Mouse (Mus musculus) lung, embryonic 16.5 days (tissue): ENCODE data around the gene Tmem128. TPM values are rescaled to one million over a fixed set of nuclear protein-coding genes. Genes with fewer than 3 reads are reported as not detected.

Experiments
- ATAC-seq: fragments of 200-750 bp; cut with Nextera tagmentation; 2 replicates; pipeline ENCODE4 v1.8.0; 2017; ENCODE audit warnings: low read depth, mild to moderate bottlenecking, moderate library complexity
- H3K27ac ChIP-seq: fragments of 300-500 bp; sonication (generic); 2 replicates; pipeline ENCODE4 v1.5.1; 2014; ENCODE audit warnings: mild to moderate bottlenecking, control low read depth, low read length
- H3K27me3 ChIP-seq: fragments of 300-500 bp; sonication (generic); 2 replicates; pipeline ENCODE4 v1.6.1; 2014; ENCODE audit warnings: low read depth, low read length, mixed read lengths; ENCODE audit not compliant: control insufficient read depth, insufficient read depth
- H3K36me3 ChIP-seq: fragments of 300-500 bp; sonication (generic); 2 replicates; pipeline ENCODE4 v1.6.1; 2014; ENCODE audit warnings: low read length; ENCODE audit not compliant: control insufficient read depth, insufficient read depth
- H3K4me1 ChIP-seq: fragments of 300-500 bp; sonication (generic); replicated peaks from 2 replicates; pipeline ENCODE4 v1.6.1; 2014; ENCODE audit warnings: low read length, mixed read lengths; ENCODE audit not compliant: control insufficient read depth, insufficient read depth
- H3K4me2 ChIP-seq: fragments of 300-500 bp; sonication (generic); 2 replicates; pipeline ENCODE4 v1.6.1; 2014; ENCODE audit warnings: low read depth, low read length, control low read depth
- H3K4me3 ChIP-seq: fragments of 300-500 bp; sonication (generic); 2 replicates; pipeline ENCODE4 v1.5.1; 2014; ENCODE audit warnings: mild to moderate bottlenecking, low read length, control low read depth
- H3K9ac ChIP-seq: fragments of 300-500 bp; sonication (generic); 2 replicates; pipeline ENCODE4 v1.6.1; 2014; ENCODE audit warnings: low read length, control low read depth
- H3K9me3 ChIP-seq: fragments of 300-500 bp; sonication (generic); 2 replicates; pipeline ENCODE4 v1.6.1; 2016; ENCODE audit warnings: low read length; ENCODE audit not compliant: control insufficient read depth
- WGBS: fragments of 180-500 bp; shearing (Covaris S2); extraction: QIAGEN DNeasy Blood & Tissue Kit; methylation state at CpG from one replicate; pipeline ENCODE4 v1.1.7; 2014; 5-methylcytosine and 5-hydroxymethylcytosine counted together
- polyA plus RNA-seq: library from polyadenylated mRNA; unstranded; fragments of >200 nt; fragmentation: Nextera tagmentation; extraction: Ambion mirVana; gene quantifications from 2 replicates; pipeline ENCODE4 v1.2.1, GENCODE M21; 2015

Gene Tmem128
- polyA plus RNA-seq, 1 experiment from 2014 or later = 80.8 TPM

GRCm38 (mm10) chr5:38241966-38242365, 18.0 kb upstream of the Tmem128 start:
- H3K4me2 ChIP-seq = no peak overlapping the region
- no peak for ATAC-seq
- H3K9ac ChIP-seq = no peak overlapping the region
- no peaks in the 10 kb centered on the region for H3K27me3 ChIP-seq
- no peaks in the 10 kb centered on the region for H3K9me3 ChIP-seq
- 82% methylated on average over 6 of the region's 6 CpGs for WGBS
- no peaks in the 10 kb centered on the region for H3K36me3 ChIP-seq
- no peak overlapping the region for H3K27ac ChIP-seq
- H3K4me1 ChIP-seq = no peaks in the 10 kb centered on the region
- no peak overlapping the region for H3K4me3 ChIP-seq

DNA sequence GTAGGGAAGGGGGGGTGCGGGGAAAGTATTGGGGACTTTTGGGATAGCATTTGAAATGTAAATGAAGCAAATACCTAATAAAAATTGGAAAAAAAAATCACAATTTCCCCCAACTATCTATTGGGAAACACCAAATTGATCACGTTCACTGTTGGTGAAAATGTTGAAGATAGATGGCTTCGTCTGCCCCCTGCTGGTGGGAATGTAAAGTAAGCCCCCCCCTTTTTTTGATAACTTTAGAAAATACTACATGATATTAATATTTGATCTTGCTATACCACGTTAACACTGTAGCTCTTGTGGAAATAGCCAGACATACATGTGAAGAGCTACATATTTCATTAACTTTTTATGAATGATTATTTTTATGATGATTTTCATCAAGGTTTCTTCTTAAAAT, 4.8 kb upstream of the Tmem128 start:
- WGBS = 38% methylated on average over 4 of the region's 4 CpGs
- ATAC-seq = no peak
- Histone ChIP-seq H3K4me2 (no peak overlapping the region), H3K36me3 (no peaks in the 10 kb centered on the region), H3K9me3 (no peaks in the 10 kb centered on the region), H3K4me3 (no peak overlapping the region), H3K27me3 (no peaks in the 10 kb centered on the region), H3K9ac (no peak overlapping the region), H3K4me1 (no peaks in the 10 kb centered on the region), H3K27ac (no peak overlapping the region)

- H3K27me3 ChIP-seq = no peaks in the 10 kb centered on the region
- no peaks in the 10 kb centered on the region for H3K9me3 ChIP-seq
- no peak overlapping the region for H3K27ac ChIP-seq
- 59% methylated on average over 3 of the region's 3 CpGs for WGBS
- no peaks in the 10 kb centered on the region; the same call in 1 of the 2 replicates for H3K4me1 ChIP-seq
- no peak overlapping the region for H3K4me2 ChIP-seq
- H3K36me3 ChIP-seq = no peaks in the 10 kb centered on the region
- H3K4me3 ChIP-seq = no peak overlapping the region
- H3K9ac ChIP-seq = no peak overlapping the region
- ATAC-seq = no peak
Observed at GRCm38 (mm10) chr5:38255644-38256043, 4.3 kb upstream of the Tmem128 start.

GRCm38 (mm10) chr5:38256551-38256950, 3.4 kb upstream of the Tmem128 start:
- Histone ChIP-seq H3K36me3 (no peaks in the 10 kb centered on the region), H3K27ac (no peak overlapping the region), H3K4me1 (peaks cover 5% of the 10 kb centered on the region), H3K27me3 (no peaks in the 10 kb centered on the region), H3K4me3 (no peak overlapping the region), H3K9ac (no peak overlapping the region), H3K4me2 (no peak overlapping the region), H3K9me3 (no peaks in the 10 kb centered on the region)
- ATAC-seq = no peak
- 81% methylated on average over 1 of the region's 1 CpGs for whole genome bisulfite sequencing

DNA sequence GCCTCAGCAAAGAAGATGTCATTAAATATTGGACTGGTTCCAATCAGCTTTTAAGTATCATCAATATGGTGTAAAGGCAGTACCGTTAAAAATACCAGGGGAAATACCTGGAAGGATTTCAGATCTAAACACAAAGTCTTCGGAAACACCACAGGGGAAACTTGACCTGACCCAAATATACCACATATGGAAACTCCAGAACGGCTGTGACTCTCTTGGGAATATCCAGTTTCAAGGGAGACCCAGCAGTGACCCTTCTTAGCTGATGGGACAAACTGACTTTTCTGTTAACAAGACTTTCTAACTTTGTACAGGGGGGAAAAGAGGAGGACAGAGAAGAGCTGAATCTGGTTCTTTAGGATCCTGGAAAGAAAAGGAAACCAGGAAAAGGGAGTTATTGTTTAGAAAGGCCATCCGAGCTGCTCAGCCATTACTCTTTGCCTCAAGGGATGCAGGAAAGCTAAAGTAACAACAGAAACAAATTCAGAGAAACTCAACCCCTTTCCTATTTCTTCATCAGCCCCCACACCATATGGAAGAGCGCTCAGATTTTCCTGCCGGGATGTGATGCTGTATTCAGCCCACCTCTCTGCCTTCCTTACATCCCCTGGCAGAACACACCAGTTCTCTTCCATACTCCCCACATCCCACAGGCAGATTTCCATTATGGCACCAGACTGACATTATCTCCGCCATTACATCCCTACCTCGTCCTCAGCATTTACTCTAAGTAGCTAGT, 1.8 kb upstream of the Tmem128 start:
- Histone ChIP-seq H3K36me3 (peaks cover 3% of the 10 kb centered on the region; the same call in 1 of the 2 replicates), H3K4me1 (peaks cover 5% of the 10 kb centered on the region), H3K4me2 (no peak overlapping the region), H3K4me3 (no peak overlapping the region), H3K9me3 (no peaks in the 10 kb centered on the region), H3K27ac (no peak overlapping the region), H3K9ac (no peak overlapping the region), H3K27me3 (no peaks in the 10 kb centered on the region)
- WGBS = 74% methylated on average over 8 of the region's 8 CpGs
- ATAC-seq = no peak

GRCm38 (mm10) chr5:38258773-38259146, 1.2 kb upstream of the Tmem128 start:
- Histone ChIP-seq H3K4me2 (no peak overlapping the region), H3K4me1 (peaks cover 5% of the 10 kb centered on the region), H3K36me3 (peaks cover 3% of the 10 kb centered on the region; the same call in 1 of the 2 replicates), H3K27ac (no peak overlapping the region), H3K4me3 (no peak overlapping the region), H3K9me3 (no peaks in the 10 kb centered on the region), H3K27me3 (no peaks in the 10 kb centered on the region), H3K9ac (no peak overlapping the region)
- 83% methylated on average over 5 of the region's 5 CpGs for WGBS
- no peak for ATAC-seq

GRCm38 (mm10) chr5:38259455-38260106, 404 bp upstream of the Tmem128 start:
- ATAC-seq = peak; percentile 6

GRCm38 (mm10) chr5:38270942-38271341, 11.0 kb downstream of the Tmem128 start:
- H3K36me3 ChIP-seq = peaks cover 20% of the 10 kb centered on the region; the same call in 1 of the 2 replicates
- H3K4me3 ChIP-seq = no peak overlapping the region
- H3K27ac ChIP-seq = no peak overlapping the region
- no peak overlapping the region for H3K9ac ChIP-seq
- H3K9me3 ChIP-seq = no peaks in the 10 kb centered on the region
- ATAC-seq = no peak
- H3K27me3 ChIP-seq = peaks cover 14% of the 10 kb centered on the region
- WGBS = 85% methylated on average over 3 of the region's 3 CpGs
- no peaks in the 10 kb centered on the region for H3K4me1 ChIP-seq
- H3K4me2 ChIP-seq = no peak overlapping the region

More at GRCm38 (mm10) chr5:38259455-38260106, 404 bp upstream of the Tmem128 start:
- Histone ChIP-seq H3K36me3 (peaks cover 3% of the 10 kb centered on the region; the same call in 1 of the 2 replicates), H3K27ac (peak overlapping the region; percentile 93), H3K4me1 (peaks cover 5% of the 10 kb centered on the region), H3K9me3 (no peaks in the 10 kb centered on the region), H3K27me3 (no peaks in the 10 kb centered on the region), H3K4me3 (peak overlapping the region; percentile 82), H3K4me2 (peak overlapping the region; percentile 87), H3K9ac (peak overlapping the region; percentile 81)
- 38% methylated on average over 8 of the region's 9 CpGs for WGBS

GRCm38 (mm10) chr5:38273831-38274230, 13.8 kb downstream of the Tmem128 start:
- ATAC-seq = no peak
- Histone ChIP-seq H3K27me3 (peaks cover 42% of the 10 kb centered on the region), H3K9me3 (no peaks in the 10 kb centered on the region), H3K9ac (no peak overlapping the region), H3K4me3 (no peak overlapping the region), H3K4me2 (no peak overlapping the region), H3K4me1 (peaks cover 4% of the 10 kb centered on the region; the same call in 1 of the 2 replicates), H3K27ac (no peak overlapping the region), H3K36me3 (peaks cover 12% of the 10 kb centered on the region; the same call in 1 of the 2 replicates)
- 82% methylated on average over 4 of the region's 4 CpGs for WGBS
